Mouse (Mus musculus) lung, postnatal 0 days (tissue): ENCODE results near the gene Brinp1.

ENCODE experiments used
- CTCF ChIP-seq: IDR thresholded peaks from 2 replicates; pipeline ENCODE4 v1.5.1; 2016; ENCODE audit warnings: antibody characterized with exemption, mild to moderate bottlenecking
- EP300 ChIP-seq: IDR thresholded peaks from 2 replicates; pipeline ENCODE4 v1.6.1; 2016; ENCODE audit warnings: antibody characterized with exemption, mild to moderate bottlenecking, control low read depth

DNA sequence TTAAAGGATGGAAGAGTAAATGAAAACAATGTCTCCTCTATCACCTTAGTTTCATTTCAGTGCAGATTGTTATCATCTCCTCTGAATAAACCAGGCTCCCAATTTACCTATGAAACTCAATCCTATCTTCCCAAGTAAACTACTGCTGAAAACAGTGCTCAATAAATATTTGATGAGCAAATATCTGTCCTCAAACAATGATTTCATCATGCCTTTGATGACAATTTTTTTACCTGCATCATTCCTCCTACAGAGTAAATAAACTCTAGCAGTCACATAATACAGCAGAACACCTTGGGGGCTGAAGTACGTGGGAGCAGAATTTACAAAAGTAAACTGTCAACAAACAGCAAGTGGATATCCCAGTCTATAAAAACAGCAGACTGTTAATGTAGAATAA is 31.3 kb downstream of the Brinp1 start:
- TF ChIP-seq EP300 (no peak), CTCF (no peak)
